Mouse (Mus musculus): Measurements from ENCODE around the gene Lamb3.

DNA sequence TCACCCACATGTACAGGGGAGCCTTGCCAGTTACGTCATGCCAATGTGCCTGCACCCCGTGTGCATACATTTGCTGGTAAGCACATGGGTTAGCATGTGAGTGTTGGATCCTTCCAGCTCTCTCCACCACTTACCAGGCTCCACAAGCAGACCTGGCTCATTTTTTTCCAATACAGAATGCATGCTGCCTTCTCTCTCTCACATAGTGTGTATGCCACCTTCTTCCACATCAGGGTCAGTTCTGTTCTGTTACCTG lies 143.0 kb downstream of the Lamb3 start:
- TF ChIP-seq CTCF (IDR thresholded peaks at IDR 0.05; ENCODE audit: extremely low read depth, insufficient read depth, insufficient read length, insufficient replicate concordance) (no peak), POLR2A (IDR thresholded peaks at IDR 0.05; ENCODE audit: low read depth, low read length) (no peak)

Data from spleen, adult 2 months (tissue).